Mouse (Mus musculus) cortical plate, adult 2 months (tissue): ENCODE measurements around the gene Gm37240. TPM values are rescaled to one million over a fixed set of nuclear protein-coding genes. Genes with fewer than 3 reads are reported as not detected.

Source experiments
- H3K27ac ChIP-seq: fragments of 200-500 bp; 2 replicates; pipeline ENCODE4 v1.5.1; 2012; ENCODE audit warnings: low read length, control low read depth, inconsistent platforms; ENCODE audit not compliant: insufficient read depth
- H3K4me1 ChIP-seq: fragments of 200-500 bp; 2 replicates; pipeline ENCODE4 v1.6.1; 2011; ENCODE audit warnings: low read length; ENCODE audit not compliant: control insufficient read depth, insufficient read depth
- H3K4me3 ChIP-seq: fragments of 200-500 bp; 2 replicates; pipeline ENCODE4 v1.5.1; 2011; ENCODE audit warnings: mild to moderate bottlenecking, low read length, control low read depth; ENCODE audit not compliant: insufficient read depth
- CTCF ChIP-seq: fragments of 200-500 bp; IDR thresholded peaks from 2 replicates; pipeline ENCODE4 v1.5.1; 2011; ENCODE audit warnings: mild to moderate bottlenecking, control low read depth, low read length; ENCODE audit not compliant: insufficient read depth; ENCODE audit errors: extremely low read depth
- POLR2A ChIP-seq: fragments of 200-500 bp; IDR thresholded peaks from 2 replicates; pipeline ENCODE4 v1.6.1; 2011; ENCODE audit warnings: mild to moderate bottlenecking, low read length, control low read depth; ENCODE audit not compliant: insufficient read depth; ENCODE audit errors: extremely low read depth
- polyA plus RNA-seq: library from polyadenylated mRNA; depleted of rRNA; stranded (reverse); fragments of >200 nt; gene quantifications from 2 replicates; pipeline ENCODE4 v1.2.3, GENCODE M21; 2012

The Gm37240 gene
- polyA plus RNA-seq, 1 experiment = 0.81 TPM

GRCm38 (mm10) chr3:84645156-84646006, 1241.9 kb downstream of the Gm37240 start:
- TF ChIP-seq CTCF = no peak
- no peak for TF ChIP-seq POLR2A
- H3K4me1 ChIP-seq = no peaks in the 10 kb centered on the region; the same call in 1 of the 2 replicates
- H3K27ac ChIP-seq = no peak overlapping the region
- H3K4me3 ChIP-seq = no peak overlapping the region

GRCm38 (mm10) chr3:84642942-84643341, 1244.4 kb downstream of the Gm37240 start:
- no peak overlapping the region for H3K27ac ChIP-seq
- no peak overlapping the region for H3K4me3 ChIP-seq
- H3K4me1 ChIP-seq = no peaks in the 10 kb centered on the region; the same call in 1 of the 2 replicates
- TF ChIP-seq POLR2A = no peak
- no peak for TF ChIP-seq CTCF

- no peaks in the 10 kb centered on the region for H3K4me1 ChIP-seq
- TF ChIP-seq CTCF (no peak), POLR2A (no peak)
These were observed 1245.9 kb downstream of the Gm37240 start for GRCm38 (mm10) chr3:84641391-84641790.

GRCm38 (mm10) chr3:84640536-84640935, 1246.8 kb downstream of the Gm37240 start:
- H3K4me1 ChIP-seq = no peaks in the 10 kb centered on the region
- H3K27ac ChIP-seq = no peak overlapping the region
- TF ChIP-seq POLR2A = no peak
- TF ChIP-seq CTCF = no peak
- no peak overlapping the region for H3K4me3 ChIP-seq

More at GRCm38 (mm10) chr3:84641391-84641790, 1245.9 kb downstream of the Gm37240 start:
- H3K4me3 ChIP-seq = no peak overlapping the region
- no peak overlapping the region for H3K27ac ChIP-seq

GRCm38 (mm10) chr3:84639767-84640500, 1247.4 kb downstream of the Gm37240 start:
- H3K4me1 ChIP-seq = no peaks in the 10 kb centered on the region
- TF ChIP-seq CTCF = no peak
- no peak for TF ChIP-seq POLR2A
- no peak overlapping the region for H3K27ac ChIP-seq
- H3K4me3 ChIP-seq = no peak overlapping the region

GRCm38 (mm10) chr3:84638858-84639257, 1248.5 kb downstream of the Gm37240 start:
- Histone ChIP-seq H3K4me1 (no peaks in the 10 kb centered on the region), H3K4me3 (no peak overlapping the region), H3K27ac (no peak overlapping the region)
- TF ChIP-seq CTCF (no peak), POLR2A (no peak)

GRCm38 (mm10) chr3:84637890-84638578, 1249.3 kb downstream of the Gm37240 start:
- no peak for TF ChIP-seq POLR2A
- no peak for TF ChIP-seq CTCF
- H3K27ac ChIP-seq = no peak overlapping the region
- no peak overlapping the region for H3K4me3 ChIP-seq
- no peaks in the 10 kb centered on the region for H3K4me1 ChIP-seq

GRCm38 (mm10) chr3:84637095-84637494, 1250.2 kb downstream of the Gm37240 start:
- no peaks in the 10 kb centered on the region for H3K4me1 ChIP-seq
- no peak for TF ChIP-seq POLR2A
- TF ChIP-seq CTCF = no peak
- H3K4me3 ChIP-seq = no peak overlapping the region
- no peak overlapping the region for H3K27ac ChIP-seq

- Histone ChIP-seq H3K27ac (no peak overlapping the region), H3K4me1 (no peaks in the 10 kb centered on the region), H3K4me3 (no peak overlapping the region)
- TF ChIP-seq POLR2A = no peak
- no peak for TF ChIP-seq CTCF
These were observed 1255.7 kb downstream of the Gm37240 start for GRCm38 (mm10) chr3:84631586-84631985.
